Comparison of ENCODE assay signal across 8 mouse cellular contexts in the genomic region with DNA sequence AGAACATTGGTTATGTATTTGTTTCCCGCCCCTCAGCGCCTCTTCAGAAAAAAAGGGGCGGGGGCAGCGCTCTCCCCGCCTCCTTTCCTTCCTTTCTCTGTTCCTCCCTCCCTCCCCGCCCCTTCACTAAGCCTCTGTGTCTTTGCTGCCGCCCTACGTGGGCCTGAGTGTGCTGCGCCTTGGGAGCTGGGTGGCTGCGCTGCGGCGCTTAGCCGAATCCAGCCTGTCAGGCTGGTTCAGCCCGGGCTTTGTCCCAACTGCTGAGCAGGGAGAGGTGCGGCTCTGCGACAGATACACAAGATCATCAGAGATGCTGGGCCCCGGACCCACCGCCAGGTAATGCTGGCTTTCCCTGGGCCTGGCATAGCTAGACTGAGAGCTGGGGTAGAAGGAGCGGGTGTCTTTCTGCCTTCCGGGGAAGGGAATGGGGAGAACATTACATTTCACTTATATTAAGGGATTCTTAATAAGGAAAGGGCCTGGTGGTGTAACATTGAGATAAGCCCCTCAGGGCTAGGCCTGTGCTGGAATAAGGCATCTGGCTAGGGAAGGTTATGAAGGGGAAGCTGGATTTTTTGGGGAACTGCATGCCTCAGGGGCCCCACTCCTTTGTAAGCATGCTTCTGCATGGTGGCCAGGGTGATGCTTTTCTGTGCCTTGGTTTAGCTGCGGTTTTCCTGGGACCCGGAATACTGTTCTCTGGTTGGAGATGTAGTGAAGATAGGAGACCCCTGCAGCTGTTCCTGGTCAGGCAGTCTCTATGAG. TPM values are rescaled to one million over a fixed set of nuclear protein-coding genes. Genes with fewer than 3 reads are reported as not detected.
DNase-seq lines count a peak whose midpoint lies in the region; ATAC-seq and TF ChIP-seq lines count a peak whose summit lies in the region.

No protein-coding gene starts in this region.

- H3K27ac ChIP-seq in lung, embryonic 15.5 days, result peak overlapping the region; percentile 27; the same call in 1 of the 2 replicates
- no peak overlapping the region for H3K27ac ChIP-seq in thymus, adult 2 months (ENCODE audit: control insufficient read depth, insufficient read depth, low read length)

- H3K4me1 ChIP-seq in lung, embryonic 15.5 days, result peaks cover 6% of the 10 kb centered on the region
- H3K4me1 ChIP-seq in thymus, adult 2 months (replicated peaks; ENCODE audit: control insufficient read depth, insufficient read depth, low read length), result peaks cover 5% of the 10 kb centered on the region

- TF ChIP-seq POLR2A in thymus, adult 2 months (IDR thresholded peaks at IDR 0.05; ENCODE audit: control insufficient read depth, extremely low read depth, insufficient read depth, low read length, poor library complexity), result peak; percentile 69; the same call in 1 of the 2 replicates

- WGBS in lung, embryonic 15.5 days, result 4% methylated on average over 22 of the region's 22 CpGs
- 1% methylated on average over 22 of the region's 22 CpGs for WGBS in thymus, adult 2 months

- H3K9ac ChIP-seq in lung, embryonic 15.5 days, result peak overlapping the region; percentile 51

- H3K4me2 ChIP-seq in lung, embryonic 15.5 days, result peak overlapping the region; percentile 74

- no peaks in the 10 kb centered on the region for H3K36me3 ChIP-seq in lung, embryonic 15.5 days
- no peaks in the 10 kb centered on the region for H3K36me3 ChIP-seq in thymus, adult 2 months (ENCODE audit: control insufficient read depth, insufficient read depth, low read length)

- peak; percentile 30 for DNase-seq in MN1 (ENCODE audit: low spot score)
- DNase-seq in cerebellum, adult 9-10 months, result peak; percentile 87
- peak; percentile 53 for DNase-seq in layer of hippocampus, adult 9-10 months (ENCODE audit: low spot score)
- DNase-seq in ovary, adult 18-20 months (ENCODE audit: low spot score), result peak; percentile 45
- DNase-seq in thymus, adult 2 months, result peak; percentile 75

- TF ChIP-seq CTCF in thymus, adult 2 months (IDR thresholded peaks at IDR 0.05; ENCODE audit: borderline replicate concordance, control insufficient read depth, extremely low read depth, insufficient read depth, low read length, poor library complexity), result peak; percentile 28; the same call in 1 of the 2 replicates

- ATAC-seq in frontal cortex, adult (ENCODE audit: low TSS enrichment), result peak; percentile 96
- ATAC-seq in hematopoietic stem cell, adult 5-6 weeks (replicated peaks in 1 of 2; ENCODE audit: insufficient read depth in 1 of 2, low FRiP score in 2 of 2, low TSS enrichment in 1 of 2, low read depth in 1 of 2, poor library complexity in 2 of 2, severe bottlenecking in 2 of 2), result peak; percentile 95 to 99
- peak; percentile 92 for ATAC-seq in lung, embryonic 15.5 days (ENCODE audit: borderline replicate concordance, extremely low read depth, low FRiP score, low TSS enrichment)

- no peaks in the 10 kb centered on the region for H3K27me3 ChIP-seq in lung, embryonic 15.5 days
- H3K27me3 ChIP-seq in thymus, adult 2 months (ENCODE audit: control insufficient read depth, insufficient read depth, low read length), result no peaks in the 10 kb centered on the region

- peak overlapping the region; percentile 44 for H3K4me3 ChIP-seq in lung, embryonic 15.5 days
- peak overlapping the region; percentile 54 for H3K4me3 ChIP-seq in thymus, adult 2 months (ENCODE audit: control insufficient read depth, insufficient read depth, low read length)

- H3K9me3 ChIP-seq in lung, embryonic 15.5 days, result no peaks in the 10 kb centered on the region

RNA-seq across cellular contexts. Expression of gene Pak1, which starts 54.6 kb away (rescaled TPM):
- total RNA-seq in hematopoietic stem cell, adult 5-6 weeks (2017), result 48.4 and 59.8 TPM in 2 replicates
- polyA plus RNA-seq in lung, embryonic 15.5 days (2015; fragmentation: Nextera tagmentation; extraction: Ambion mirVana), result 15.3 and 16.2 TPM in 2 replicates
- polyA plus RNA-seq in thymus, adult 2 months (2012; rRNA removed), result 11.4 and 11.8 TPM in 2 replicates

Comparison
In these comparisons a context has a peak if more than half of its experiments do, and no peak if none do; other contexts are left out.
1. DNase-seq: peak in every context shown above with its lines; median percentile 87 in cerebellum, adult 9-10 months; 75 in thymus, adult 2 months; 53 in layer of hippocampus, adult 9-10 months; 45 in ovary, adult 18-20 months; 30 in MN1.